Mouse (Mus musculus) limb, embryonic 10.5 days (tissue): ENCODE measurements at regions not wholly inside any gene's neighbourhood (a gene's known extent, or its start where the extent isn't known, plus 50 kb on each side); places are given as distances from the start of the nearest gene placed in this dataset.

Experiments
- DNase-seq: peaks from one replicate; pipeline ENCODE4 v3.0.0-alpha.2; 2017; ENCODE audit warnings: low spot score
- H3K27ac ChIP-seq: fragments of 300-500 bp; sonication (generic); 2 replicates; pipeline ENCODE4 v1.5.1; 2016; ENCODE audit warnings: mild to moderate bottlenecking
- H3K27me3 ChIP-seq: fragments of 300-500 bp; sonication (generic); 2 replicates; pipeline ENCODE4 v1.6.1; 2016; ENCODE audit warnings: low read depth, mild to moderate bottlenecking; ENCODE audit not compliant: poor library complexity, severe bottlenecking
- H3K36me3 ChIP-seq: fragments of 300-500 bp; sonication (generic); 2 replicates; pipeline ENCODE4 v1.6.1; 2016; ENCODE audit warnings: mild to moderate bottlenecking, moderate library complexity
- H3K4me1 ChIP-seq: fragments of 300-500 bp; sonication (generic); 2 replicates; pipeline ENCODE4 v1.6.1; 2016
- H3K4me3 ChIP-seq: fragments of 300-500 bp; sonication (generic); 2 replicates; pipeline ENCODE4 v1.5.1; 2016; ENCODE audit warnings: mild to moderate bottlenecking, moderate library complexity
- H3K9me3 ChIP-seq: fragments of 300-500 bp; sonication (generic); replicated peaks from 2 replicates; pipeline ENCODE4 v1.6.1; 2016; ENCODE audit warnings: mild to moderate bottlenecking
- WGBS: fragments of 180-500 bp; shearing (Covaris S2); methylation state at CpG from one replicate; pipeline ENCODE4 v1.1.7; 2016; 5-methylcytosine and 5-hydroxymethylcytosine counted together

GRCm38 (mm10) chr15:11741598-11742345 is 165.3 kb downstream of the Npr3 start:
- 23% methylated on average over 18 of the region's 18 CpGs for WGBS
- peak overlapping the region; percentile 30 for H3K4me3 ChIP-seq
- peaks cover 39% of the 10 kb centered on the region for H3K27me3 ChIP-seq
- H3K4me1 ChIP-seq, result peaks cover 13% of the 10 kb centered on the region
- H3K36me3 ChIP-seq, result no peaks in the 10 kb centered on the region
- peak; percentile 45 for DNase-seq
- H3K27ac ChIP-seq, result no peak overlapping the region
- H3K9me3 ChIP-seq, result no peaks in the 10 kb centered on the region

GRCm38 (mm10) chr15:11737436-11738000 is 169.6 kb downstream of the Npr3 start:
- WGBS, result 85% methylated on average over 4 of the region's 4 CpGs
- Histone ChIP-seq H3K4me1 (peaks cover 13% of the 10 kb centered on the region), H3K36me3 (no peaks in the 10 kb centered on the region), H3K27ac (no peak overlapping the region), H3K4me3 (no peak overlapping the region), H3K27me3 (peaks cover 27% of the 10 kb centered on the region), H3K9me3 (no peaks in the 10 kb centered on the region)
- no peak for DNase-seq

GRCm38 (mm10) chr15:11734639-11735265 is 172.3 kb downstream of the Npr3 start:
- no peaks in the 10 kb centered on the region for H3K4me1 ChIP-seq
- H3K36me3 ChIP-seq, result no peaks in the 10 kb centered on the region
- peaks cover 11% of the 10 kb centered on the region for H3K27me3 ChIP-seq
- H3K9me3 ChIP-seq, result no peaks in the 10 kb centered on the region
- WGBS, result 89% methylated on average over 5 of the region's 5 CpGs
- DNase-seq, result no peak
- no peak overlapping the region for H3K27ac ChIP-seq
- no peak overlapping the region for H3K4me3 ChIP-seq

- H3K36me3 ChIP-seq, result no peaks in the 10 kb centered on the region
- H3K27ac ChIP-seq, result no peak overlapping the region
- no peaks in the 10 kb centered on the region for H3K4me1 ChIP-seq
- no peaks in the 10 kb centered on the region for H3K27me3 ChIP-seq
- no peak overlapping the region for H3K4me3 ChIP-seq
- 65% methylated on average over 3 of the region's 3 CpGs for WGBS
- no peak for DNase-seq
- H3K9me3 ChIP-seq, result no peaks in the 10 kb centered on the region
Measured at GRCm38 (mm10) chr15:11729381-11729780, 177.7 kb downstream of the Npr3 start.

GRCm38 (mm10) chr15:11725620-11726530 is 181.2 kb downstream of the Npr3 start:
- no peaks in the 10 kb centered on the region for H3K36me3 ChIP-seq
- WGBS, result 90% methylated on average over 10 of the region's 10 CpGs
- no peak overlapping the region for H3K27ac ChIP-seq
- no peak for DNase-seq
- no peak overlapping the region for H3K4me3 ChIP-seq
- no peaks in the 10 kb centered on the region for H3K9me3 ChIP-seq
- no peaks in the 10 kb centered on the region for H3K4me1 ChIP-seq
- H3K27me3 ChIP-seq, result no peaks in the 10 kb centered on the region

- WGBS, result 67% methylated on average over 4 of the region's 4 CpGs
- no peak for DNase-seq
- Histone ChIP-seq H3K4me1 (no peaks in the 10 kb centered on the region), H3K9me3 (no peaks in the 10 kb centered on the region), H3K27ac (no peak overlapping the region), H3K4me3 (no peak overlapping the region), H3K36me3 (no peaks in the 10 kb centered on the region), H3K27me3 (no peaks in the 10 kb centered on the region)
Measured at GRCm38 (mm10) chr15:11720645-11721044, 186.4 kb downstream of the Npr3 start.

- no peaks in the 10 kb centered on the region for H3K36me3 ChIP-seq
- no peak overlapping the region for H3K4me3 ChIP-seq
- no peak for DNase-seq
- no peak overlapping the region for H3K27ac ChIP-seq
- H3K27me3 ChIP-seq, result no peaks in the 10 kb centered on the region
- no peaks in the 10 kb centered on the region for H3K9me3 ChIP-seq
- 95% methylated on average over 11 of the region's 11 CpGs for WGBS
- no peaks in the 10 kb centered on the region for H3K4me1 ChIP-seq
Measured at GRCm38 (mm10) chr15:11716168-11716842, 190.8 kb downstream of the Npr3 start.

- no peak overlapping the region for H3K4me3 ChIP-seq
- WGBS, result 71% methylated on average over 16 of the region's 16 CpGs
- DNase-seq, result no peak
- no peaks in the 10 kb centered on the region for H3K27me3 ChIP-seq
- no peak overlapping the region for H3K27ac ChIP-seq
- H3K9me3 ChIP-seq, result no peaks in the 10 kb centered on the region
- H3K4me1 ChIP-seq, result no peaks in the 10 kb centered on the region
- H3K36me3 ChIP-seq, result no peaks in the 10 kb centered on the region
Measured at GRCm38 (mm10) chr15:11712481-11713274, 194.4 kb downstream of the Npr3 start.

- no peaks in the 10 kb centered on the region for H3K9me3 ChIP-seq
- H3K36me3 ChIP-seq, result no peaks in the 10 kb centered on the region
- no peak overlapping the region for H3K27ac ChIP-seq
- WGBS, result 93% methylated on average over 6 of the region's 6 CpGs
- no peak overlapping the region for H3K4me3 ChIP-seq
- no peak for DNase-seq
- no peaks in the 10 kb centered on the region for H3K4me1 ChIP-seq
- no peaks in the 10 kb centered on the region for H3K27me3 ChIP-seq
Measured at GRCm38 (mm10) chr15:11701246-11701645, 205.8 kb downstream of the Npr3 start.

- H3K9me3 ChIP-seq, result no peaks in the 10 kb centered on the region
- 87% methylated on average over 3 of the region's 3 CpGs for WGBS
Measured at GRCm38 (mm10) chr15:11699929-11700328, 207.2 kb downstream of the Npr3 start.

GRCm38 (mm10) chr15:11697060-11697459 is 210.0 kb downstream of the Npr3 start:
- Histone ChIP-seq H3K4me1 (no peaks in the 10 kb centered on the region), H3K4me3 (no peak overlapping the region), H3K27ac (no peak overlapping the region), H3K9me3 (no peaks in the 10 kb centered on the region), H3K27me3 (no peaks in the 10 kb centered on the region), H3K36me3 (no peaks in the 10 kb centered on the region)
- DNase-seq, result no peak
- 70% methylated on average over 3 of the region's 3 CpGs for WGBS

More at GRCm38 (mm10) chr15:11699929-11700328, 207.2 kb downstream of the Npr3 start:
- DNase-seq, result no peak
- no peak overlapping the region for H3K27ac ChIP-seq
- H3K36me3 ChIP-seq, result no peaks in the 10 kb centered on the region
- H3K27me3 ChIP-seq, result no peaks in the 10 kb centered on the region
- H3K4me3 ChIP-seq, result no peak overlapping the region
- no peaks in the 10 kb centered on the region for H3K4me1 ChIP-seq
